Mouse (Mus musculus) testis, adult 2 months (tissue): ENCODE measurements around the gene Tulp4. TPM values are rescaled to one million over a fixed set of nuclear protein-coding genes. Genes with fewer than 3 reads are reported as not detected.

ENCODE experiments used
- H3K27ac ChIP-seq: fragments of 200-500 bp; 2 replicates; pipeline ENCODE4 v1.5.1; 2012; ENCODE audit warnings: low read depth, low read length; ENCODE audit not compliant: control insufficient read depth, insufficient read depth
- H3K27me3 ChIP-seq: fragments of 200-500 bp; 2 replicates; pipeline ENCODE4 v1.6.1; 2012; ENCODE audit warnings: mild to moderate bottlenecking, low read length, moderate library complexity; ENCODE audit not compliant: control insufficient read depth, insufficient read depth
- H3K36me3 ChIP-seq: fragments of 200-500 bp; 2 replicates; pipeline ENCODE4 v1.6.1; 2012; ENCODE audit warnings: mild to moderate bottlenecking, low read length; ENCODE audit not compliant: control insufficient read depth, insufficient read depth
- H3K4me1 ChIP-seq: fragments of 200-500 bp; 2 replicates; pipeline ENCODE4 v1.6.1; 2012; ENCODE audit warnings: low read length; ENCODE audit not compliant: control insufficient read depth, insufficient read depth
- H3K4me3 ChIP-seq: fragments of 200-500 bp; 2 replicates; pipeline ENCODE4 v1.5.1; 2012; ENCODE audit warnings: low read depth, mild to moderate bottlenecking, low read length, moderate library complexity, mixed read lengths; ENCODE audit not compliant: control insufficient read depth
- CTCF ChIP-seq: fragments of 200-500 bp; IDR thresholded peaks from 2 replicates; pipeline ENCODE4 v1.5.1; 2012; ENCODE audit warnings: low read depth, mild to moderate bottlenecking, inconsistent platforms, low read length, moderate library complexity; ENCODE audit not compliant: control insufficient read depth, insufficient read depth, insufficient replicate concordance
- POLR2A ChIP-seq: fragments of 200-500 bp; IDR thresholded peaks from 2 replicates; pipeline ENCODE4 v1.6.1; 2012; ENCODE audit warnings: low read depth, mild to moderate bottlenecking, inconsistent platforms, low read length, moderate library complexity; ENCODE audit not compliant: control insufficient read depth
- polyA plus RNA-seq: library from polyadenylated mRNA; depleted of rRNA; stranded (reverse); fragments of >200 nt; gene quantifications from 2 replicates; pipeline ENCODE4 v1.2.3, GENCODE M21; 2012

Gene Tulp4
- polyA plus RNA-seq, 1 experiment = 179 TPM

- no peaks in the 10 kb centered on the region for H3K4me1 ChIP-seq
- no peaks in the 10 kb centered on the region for H3K27me3 ChIP-seq
- no peaks in the 10 kb centered on the region for H3K36me3 ChIP-seq
- H3K27ac ChIP-seq = no peak overlapping the region
- H3K4me3 ChIP-seq = no peak overlapping the region
- TF ChIP-seq POLR2A (no peak), CTCF (no peak)
These were observed 17.5 kb downstream of the Tulp4 start for GRCm38 (mm10) chr17:6123776-6124175.

GRCm38 (mm10) chr17:6125441-6125840 lies 19.2 kb downstream of the Tulp4 start:
- Histone ChIP-seq H3K36me3 (no peaks in the 10 kb centered on the region), H3K4me1 (no peaks in the 10 kb centered on the region), H3K4me3 (no peak overlapping the region), H3K27me3 (no peaks in the 10 kb centered on the region), H3K27ac (no peak overlapping the region)
- TF ChIP-seq POLR2A = no peak
- no peak for TF ChIP-seq CTCF

GRCm38 (mm10) chr17:6128039-6128438 lies 21.8 kb downstream of the Tulp4 start:
- H3K27me3 ChIP-seq = no peaks in the 10 kb centered on the region
- H3K36me3 ChIP-seq = no peaks in the 10 kb centered on the region
- peaks cover 2% of the 10 kb centered on the region; the same call in 1 of the 2 replicates for H3K4me1 ChIP-seq
- H3K27ac ChIP-seq = no peak overlapping the region
- TF ChIP-seq POLR2A (no peak), CTCF (no peak)
- H3K4me3 ChIP-seq = no peak overlapping the region

GRCm38 (mm10) chr17:6129361-6129760 lies 23.1 kb downstream of the Tulp4 start:
- Histone ChIP-seq H3K27me3 (no peaks in the 10 kb centered on the region), H3K4me3 (no peak overlapping the region), H3K36me3 (no peaks in the 10 kb centered on the region), H3K4me1 (peaks cover 2% of the 10 kb centered on the region; the same call in 1 of the 2 replicates), H3K27ac (no peak overlapping the region)
- TF ChIP-seq CTCF = no peak
- no peak for TF ChIP-seq POLR2A

- Histone ChIP-seq H3K4me1 (peaks cover 2% of the 10 kb centered on the region; the same call in 1 of the 2 replicates), H3K27ac (no peak overlapping the region), H3K4me3 (no peak overlapping the region), H3K36me3 (no peaks in the 10 kb centered on the region), H3K27me3 (no peaks in the 10 kb centered on the region)
- TF ChIP-seq CTCF (no peak), POLR2A (no peak)
These were observed 24.8 kb downstream of the Tulp4 start for GRCm38 (mm10) chr17:6131083-6131482.

GRCm38 (mm10) chr17:6140875-6141274 lies 34.6 kb downstream of the Tulp4 start:
- TF ChIP-seq CTCF = no peak
- TF ChIP-seq POLR2A = no peak
- H3K27me3 ChIP-seq = no peaks in the 10 kb centered on the region
- H3K36me3 ChIP-seq = no peaks in the 10 kb centered on the region
- H3K4me1 ChIP-seq = peaks cover 2% of the 10 kb centered on the region; the same call in 1 of the 2 replicates
- no peak overlapping the region for H3K4me3 ChIP-seq
- H3K27ac ChIP-seq = no peak overlapping the region

- Histone ChIP-seq H3K36me3 (no peaks in the 10 kb centered on the region), H3K4me1 (peaks cover 2% of the 10 kb centered on the region; the same call in 1 of the 2 replicates), H3K27ac (no peak overlapping the region), H3K4me3 (no peak overlapping the region), H3K27me3 (no peaks in the 10 kb centered on the region)
- no peak for TF ChIP-seq POLR2A
- no peak for TF ChIP-seq CTCF
These were observed 35.1 kb downstream of the Tulp4 start for GRCm38 (mm10) chr17:6141344-6141743.

- TF ChIP-seq CTCF (no peak), POLR2A (no peak)
- Histone ChIP-seq H3K4me1 (no peaks in the 10 kb centered on the region), H3K36me3 (no peaks in the 10 kb centered on the region), H3K4me3 (no peak overlapping the region), H3K27ac (no peak overlapping the region), H3K27me3 (no peaks in the 10 kb centered on the region)
These were observed 39.0 kb downstream of the Tulp4 start for GRCm38 (mm10) chr17:6145244-6145643.
